Mouse (Mus musculus) cerebral cortex, adult 2 months (tissue): ENCODE results near the gene Slc25a26.

Experiments
- WGBS: fragments of 180-500 bp; shearing (Covaris S2); methylation state at CpG from one replicate; pipeline ENCODE4 v1.1.7; 2018; 5-methylcytosine and 5-hydroxymethylcytosine counted together

Gene Slc25a26

DNA sequence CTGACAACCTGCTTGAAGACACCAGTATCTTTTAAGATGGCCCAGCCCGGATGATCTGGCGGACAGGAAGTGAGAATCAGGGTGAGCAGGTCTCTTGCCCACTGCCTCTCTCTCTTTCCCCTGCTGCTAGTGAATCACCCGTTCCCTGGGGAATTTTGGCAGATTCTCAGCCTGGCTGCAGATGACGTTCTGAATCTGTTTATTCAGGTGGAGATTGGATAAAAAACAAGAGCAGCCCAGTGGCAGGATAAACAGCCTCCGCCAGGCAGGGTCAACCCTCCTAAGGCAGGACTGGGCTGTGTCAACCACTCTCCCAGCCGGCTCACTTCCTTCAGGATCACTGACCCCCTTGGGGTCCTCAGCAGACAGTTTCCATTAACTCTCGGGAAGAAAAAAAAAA, 140.2 kb downstream of the Slc25a26 start:
- WGBS: 45% methylated on average over 7 of the region's 7 CpGs

DNA sequence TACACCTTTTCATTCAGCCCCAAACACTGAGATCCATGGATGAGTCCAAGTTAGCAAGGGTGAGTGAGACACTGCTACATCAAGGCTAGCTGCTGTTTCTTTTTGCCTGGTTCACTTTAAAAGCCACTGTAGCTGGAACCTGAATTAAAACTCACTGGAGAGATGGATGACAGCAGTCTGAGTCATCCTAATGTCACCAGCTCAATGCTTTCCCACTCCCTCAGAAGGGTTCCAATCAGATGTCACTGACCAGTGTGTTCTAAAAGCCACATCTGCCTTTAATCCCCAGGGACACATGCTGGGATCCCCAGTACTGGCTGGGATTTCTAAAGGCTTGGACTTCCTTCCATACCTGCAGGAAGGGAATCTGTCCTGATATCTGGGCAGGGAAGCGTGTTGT, 141.9 kb downstream of the Slc25a26 start:
- WGBS: 89% methylated on average over 1 of the region's 1 CpGs

DNA sequence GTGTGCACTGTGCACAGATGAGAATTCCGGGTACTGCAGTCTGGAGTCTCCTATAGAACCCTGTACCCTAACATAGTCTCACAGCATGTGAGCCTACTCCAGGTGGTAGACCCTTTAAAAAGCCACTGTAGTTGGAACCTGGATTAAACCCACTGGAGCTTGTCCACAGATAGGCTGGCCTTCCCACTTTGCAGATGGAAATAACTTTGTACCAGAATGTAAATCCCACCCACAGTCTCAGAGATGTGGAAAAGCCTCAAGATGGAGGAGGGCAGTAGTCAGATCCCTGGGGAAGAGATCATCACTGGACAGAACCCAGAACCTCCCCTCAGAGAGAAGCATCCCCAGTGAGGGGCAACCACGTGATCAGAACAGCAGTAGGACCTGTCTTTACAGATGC, 143.9 kb downstream of the Slc25a26 start:
- WGBS: 49% methylated on average over 2 of the region's 2 CpGs

DNA sequence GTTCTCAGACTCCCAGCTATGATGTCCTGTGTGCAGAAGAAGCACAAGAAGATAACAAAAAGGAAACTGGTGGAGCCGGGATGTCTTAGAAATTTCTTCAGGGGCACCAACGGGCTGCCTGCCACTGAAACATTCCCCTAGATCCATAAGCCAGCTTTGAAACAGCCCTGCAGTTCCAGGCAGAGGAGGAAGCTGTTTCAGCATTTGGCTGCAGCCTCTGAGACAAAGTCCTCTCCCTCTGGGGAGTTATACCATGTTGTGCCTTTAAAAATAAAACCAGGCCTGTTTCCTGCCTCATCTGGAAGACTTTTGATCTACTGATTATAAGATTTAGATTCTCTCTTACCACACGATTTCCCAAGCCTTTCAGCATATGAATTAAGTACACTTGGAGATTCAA, 144.5 kb downstream of the Slc25a26 start:
- WGBS: 29% methylated on average over 3 of the region's 3 CpGs

DNA sequence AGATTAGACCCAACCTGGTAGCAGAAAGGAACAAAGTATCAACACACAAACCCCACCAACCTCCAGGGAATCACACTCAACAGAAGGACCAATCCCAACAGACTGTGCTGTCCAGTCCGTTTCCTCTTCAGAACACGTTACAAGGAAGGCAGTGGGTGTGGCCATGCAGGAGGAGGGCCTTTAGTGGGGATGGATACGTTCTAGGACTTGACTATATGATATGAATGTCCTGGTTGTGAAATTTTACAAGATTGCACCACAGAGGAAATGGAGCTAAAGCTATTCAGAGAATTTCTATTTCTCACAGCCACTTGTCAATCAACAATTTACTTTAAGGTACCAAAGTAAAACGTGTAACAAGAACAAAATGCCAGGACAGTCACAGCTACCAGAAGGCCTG, 145.6 kb downstream of the Slc25a26 start:
- 60% methylated on average over 4 of the region's 4 CpGs for WGBS

DNA sequence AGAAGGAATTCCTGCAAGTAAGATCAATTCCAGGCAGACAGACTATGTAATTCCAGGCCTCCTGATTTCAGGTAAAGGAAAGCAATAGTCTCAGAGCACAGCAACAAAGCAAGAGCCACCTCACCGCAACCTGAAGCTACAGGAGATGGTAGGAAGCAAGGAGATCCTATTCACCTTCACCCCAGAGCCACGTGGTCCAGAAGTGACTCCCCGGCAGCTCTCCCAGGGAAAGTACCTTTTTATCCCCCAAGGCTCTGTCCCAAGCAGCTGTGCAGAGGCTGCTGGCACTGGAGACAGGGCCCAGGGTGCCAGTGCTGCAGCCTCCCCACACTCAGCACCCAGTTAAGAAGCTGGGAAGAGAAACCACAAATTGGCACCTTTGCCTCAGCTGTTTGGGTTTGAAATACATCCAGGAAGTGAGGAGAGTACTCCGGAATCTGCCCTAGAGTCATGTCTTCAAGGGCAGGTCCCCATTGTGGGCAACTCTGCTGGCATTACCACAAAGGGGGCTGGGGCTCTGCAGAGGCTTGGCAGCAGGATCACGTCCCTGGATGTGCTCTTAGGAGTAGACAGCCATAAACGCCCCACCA, 146.2 kb downstream of the Slc25a26 start:
- 63% methylated on average over 6 of the region's 6 CpGs for WGBS

DNA sequence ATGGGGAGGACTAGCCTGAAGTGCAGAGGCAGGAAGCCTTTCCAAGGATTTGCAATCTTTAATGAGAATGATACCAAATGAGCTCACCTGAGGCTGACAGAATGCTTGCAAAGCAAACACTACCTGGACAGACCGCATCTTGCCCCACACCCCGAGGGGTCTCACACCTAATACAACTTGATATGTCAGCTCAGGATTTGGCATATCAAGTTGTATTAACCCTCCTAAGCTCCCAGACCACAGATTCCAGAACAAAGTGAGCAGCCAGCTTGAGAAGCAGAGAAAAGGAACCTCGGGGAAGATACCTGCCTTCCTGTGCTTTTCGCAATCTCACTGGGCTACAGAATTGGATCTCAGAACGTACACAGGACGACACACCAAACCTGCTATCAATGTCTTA, 146.8 kb downstream of the Slc25a26 start:
- 80% methylated on average over 6 of the region's 6 CpGs for WGBS

DNA sequence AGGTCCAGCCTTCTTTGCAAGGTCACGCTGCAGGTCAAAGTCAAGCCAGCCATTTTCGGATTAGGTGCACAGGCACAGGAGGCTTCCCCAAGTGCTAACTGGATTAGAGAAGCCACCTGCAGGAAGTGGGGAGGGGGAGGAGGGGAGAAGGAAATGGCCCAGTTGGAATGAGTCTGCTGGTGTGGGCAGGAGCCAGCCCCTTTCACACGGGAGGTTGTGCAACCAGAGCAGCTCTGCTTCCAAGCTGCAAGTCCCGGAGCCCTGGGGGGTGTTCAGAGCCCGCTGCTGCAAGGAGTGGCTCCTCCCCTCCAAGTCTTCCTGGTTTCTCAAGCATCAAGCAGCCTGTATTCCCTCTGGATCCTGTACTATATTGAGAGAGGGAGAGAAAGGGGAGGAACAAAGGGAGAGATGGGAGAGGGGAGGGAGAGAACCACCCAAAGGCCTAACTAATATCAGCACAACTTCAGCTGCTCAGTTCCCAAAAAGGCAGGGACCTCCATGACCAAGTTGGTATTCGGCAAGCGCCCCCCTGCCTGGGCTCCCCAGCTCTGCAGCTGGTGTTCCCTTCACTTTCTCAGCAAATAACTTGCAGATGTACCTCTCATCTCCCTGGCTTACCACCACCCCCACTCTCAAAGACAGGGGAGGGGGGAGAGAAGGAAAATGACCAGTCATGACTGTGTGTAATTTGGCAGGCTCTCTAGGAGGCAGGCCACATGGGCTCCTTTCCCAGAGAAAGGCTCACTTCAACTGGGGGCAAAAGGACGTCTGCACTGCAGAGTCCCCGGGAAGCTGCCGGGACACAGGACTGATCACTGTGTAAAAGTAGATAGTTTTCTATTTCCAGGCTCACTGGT, 147.7 kb downstream of the Slc25a26 start:
- WGBS: 33% methylated on average over 10 of the region's 10 CpGs

DNA sequence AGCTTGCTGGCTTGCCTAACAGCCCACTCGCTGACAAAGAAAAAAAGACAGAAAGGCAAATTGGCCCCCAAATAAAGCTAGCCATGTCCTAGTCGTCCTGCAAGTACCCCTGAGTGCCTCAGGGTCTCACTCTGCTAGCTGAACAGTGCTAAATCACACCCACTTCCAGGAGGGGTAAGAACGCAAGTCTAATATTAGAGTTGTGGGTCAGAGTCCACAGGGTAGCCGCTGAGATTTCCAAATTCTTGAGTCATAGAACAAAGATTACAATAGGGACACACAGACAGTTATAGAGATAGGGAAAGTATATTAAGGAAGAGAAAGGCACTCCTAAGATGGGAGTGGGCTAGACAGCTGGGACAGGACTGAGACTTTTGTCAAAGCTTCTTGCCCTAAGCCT, 148.4 kb downstream of the Slc25a26 start:
- WGBS: 63% methylated on average over 4 of the region's 4 CpGs

DNA sequence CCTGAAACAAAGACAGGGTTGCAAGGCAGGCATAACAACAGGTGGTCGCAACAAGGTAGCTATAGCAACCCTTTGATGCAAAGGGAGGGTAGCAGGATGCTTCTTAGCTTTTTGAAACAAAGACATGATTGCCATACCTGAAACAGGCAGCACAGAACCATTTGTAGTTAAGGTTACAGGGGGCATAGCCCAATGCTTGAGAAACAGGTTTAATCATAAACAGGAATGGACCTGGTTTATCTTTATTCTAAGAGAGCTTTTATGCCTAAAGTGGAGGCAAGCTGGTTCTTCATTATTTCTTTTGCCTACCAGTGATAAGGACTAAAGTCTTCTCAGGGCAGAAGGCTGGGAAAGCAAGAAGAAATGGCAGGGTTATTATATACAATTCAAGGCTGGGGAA, 149.5 kb downstream of the Slc25a26 start:
- 93% methylated on average over 1 of the region's 1 CpGs for WGBS

DNA sequence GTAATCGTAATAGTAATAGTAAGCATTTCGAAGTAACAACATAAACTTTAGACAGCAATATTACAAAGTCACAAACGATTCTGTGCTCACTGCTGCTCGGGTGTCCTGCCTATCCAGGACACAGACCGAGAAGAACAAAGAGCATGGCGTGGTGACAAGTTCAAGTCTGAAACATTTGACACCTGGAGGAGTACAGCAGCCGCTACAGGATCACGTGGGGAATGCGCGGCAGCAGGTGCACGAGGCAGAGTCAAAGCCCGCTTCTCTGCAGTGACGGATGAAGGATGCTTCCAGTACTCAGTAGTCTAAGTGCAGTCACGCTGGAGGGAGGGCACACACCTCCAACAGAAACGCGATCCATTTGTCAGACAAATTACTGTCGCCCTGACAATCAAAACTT, 151.4 kb downstream of the Slc25a26 start:
- WGBS: 88% methylated on average over 17 of the region's 17 CpGs

DNA sequence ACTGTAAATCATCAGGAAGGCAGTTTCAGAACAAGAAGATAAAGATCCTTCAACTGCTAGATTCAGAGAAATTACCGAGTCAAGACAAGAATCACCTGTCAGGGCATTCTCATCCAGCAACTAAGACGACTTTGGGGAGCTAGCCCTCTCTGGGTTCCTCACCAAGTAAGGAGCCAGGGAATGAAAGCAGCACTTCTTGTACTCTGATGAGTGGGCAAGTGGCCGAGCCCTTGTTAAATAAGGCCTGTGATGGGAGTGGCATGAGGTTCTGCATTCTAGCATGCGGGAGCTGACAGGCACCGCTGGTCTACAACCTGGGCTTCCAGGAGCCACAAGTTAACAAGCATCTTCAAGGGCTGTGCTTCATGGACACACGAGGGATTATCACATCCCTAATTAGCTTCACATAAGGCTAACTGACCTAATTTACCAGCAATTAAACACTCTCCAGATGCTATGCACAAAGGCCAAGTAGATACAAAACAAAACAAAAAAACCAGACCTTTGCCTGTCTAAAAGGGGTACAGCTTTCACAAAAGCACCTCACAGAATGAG, 152.6 kb downstream of the Slc25a26 start:
- 84% methylated on average over 6 of the region's 6 CpGs for WGBS

DNA sequence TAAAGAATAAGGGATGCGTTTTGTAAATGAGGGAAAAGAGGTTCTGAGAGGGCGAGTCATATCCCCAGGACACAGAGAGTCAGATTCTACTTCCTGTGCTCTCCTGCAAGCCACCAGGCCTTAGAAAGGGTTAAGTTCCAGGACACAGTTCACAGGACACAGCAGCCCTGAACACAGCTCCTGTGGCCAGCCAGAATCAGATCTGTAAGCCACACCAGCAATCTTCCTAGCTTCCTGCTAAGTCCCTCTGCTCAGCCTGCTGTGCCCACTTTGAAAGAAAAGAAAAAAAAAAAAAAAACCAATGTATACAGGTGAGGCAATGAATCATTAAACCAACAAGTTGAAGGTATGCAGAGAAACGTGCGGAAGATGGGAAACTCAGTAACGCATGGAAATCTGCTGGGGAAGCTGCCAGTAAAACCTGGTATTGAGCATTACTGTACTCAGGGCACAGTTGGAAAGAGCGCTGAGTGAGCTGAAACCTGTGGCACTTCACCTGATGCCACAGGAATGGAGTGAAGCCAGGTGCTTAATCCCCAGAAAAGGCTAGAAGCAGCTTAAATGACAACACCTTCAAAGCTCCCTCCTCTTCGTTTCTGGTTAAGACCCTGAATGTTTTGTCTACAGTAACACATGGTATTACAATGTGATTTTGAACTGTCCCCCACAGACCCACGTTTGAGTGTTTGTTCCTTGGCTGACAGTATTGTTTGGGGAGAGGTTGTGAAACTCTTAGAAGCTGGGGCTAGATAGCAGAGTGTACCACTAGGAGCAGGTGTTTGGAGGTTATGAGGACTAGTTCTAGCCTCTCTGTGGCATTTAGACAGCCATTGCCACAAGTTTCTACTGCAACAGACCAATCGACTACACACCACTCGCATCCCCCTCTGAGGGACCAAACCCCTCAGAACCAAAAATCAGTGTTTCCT, 153.5 kb downstream of the Slc25a26 start:
- 84% methylated on average over 10 of the region's 10 CpGs for WGBS
